Mouse (Mus musculus): ENCODE measurements around the gene Mcur1. TPM values are rescaled to one million over a fixed set of nuclear protein-coding genes. Genes with fewer than 3 reads are reported as not detected.

The Mcur1 gene
- polyA plus RNA-seq, 2 experiments, result 18.1 to 19.7 TPM

DNA sequence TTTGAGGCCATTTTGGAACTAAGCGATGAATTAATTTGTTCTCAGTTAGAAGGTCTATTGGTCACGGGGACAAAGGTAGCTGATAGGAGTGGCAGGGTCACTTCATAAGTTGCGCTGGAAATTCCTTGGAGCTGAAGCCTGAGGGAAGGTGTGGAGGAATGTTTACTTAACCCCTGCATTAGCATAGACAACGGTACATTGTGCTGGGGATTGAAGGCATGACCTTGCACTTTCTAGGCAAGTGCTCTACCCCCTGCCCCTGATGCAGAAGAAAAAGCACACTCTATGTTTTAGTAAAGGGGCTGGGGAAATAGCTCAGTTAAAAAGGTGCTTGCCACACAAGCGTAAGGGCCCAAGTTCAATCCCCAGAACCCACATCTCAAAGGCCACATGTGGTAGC, 33.7 kb downstream of the Mcur1 start:
- TF ChIP-seq POLR2A (IDR thresholded peaks at IDR 0.05; ENCODE audit: borderline replicate concordance, extremely low read depth, insufficient read depth, insufficient read length), result no peak
- Histone ChIP-seq H3K27me3 (ENCODE audit: control insufficient read depth, insufficient read depth, low read length) (no peaks in the 10 kb centered on the region), H3K4me3 (replicated peaks; ENCODE audit: low read length) (no peak overlapping the region), H3K27ac (replicated peaks; ENCODE audit: low read depth, low read length) (no peak overlapping the region), H3K9me3 (ENCODE audit: control insufficient read depth, low read length) (no peaks in the 10 kb centered on the region), H3K4me1 (ENCODE audit: control insufficient read depth, insufficient read depth, low read length) (peaks cover 30% of the 10 kb centered on the region), H3K9ac (ENCODE audit: low read depth, low read length, severe bottlenecking) (no peak overlapping the region), H3K36me3 (ENCODE audit: control insufficient read depth, insufficient read depth, low read length) (no peaks in the 10 kb centered on the region), H3K4me2 (replicated peaks; ENCODE audit: low read depth, low read length, severe bottlenecking) (no peak overlapping the region)
- WGBS, result 79% methylated on average over 5 of the region's 5 CpGs
- no peak for DNase-seq (ENCODE audit: low spot score)
- no peak for ATAC-seq (ENCODE audit: low FRiP score, low read depth)

DNA sequence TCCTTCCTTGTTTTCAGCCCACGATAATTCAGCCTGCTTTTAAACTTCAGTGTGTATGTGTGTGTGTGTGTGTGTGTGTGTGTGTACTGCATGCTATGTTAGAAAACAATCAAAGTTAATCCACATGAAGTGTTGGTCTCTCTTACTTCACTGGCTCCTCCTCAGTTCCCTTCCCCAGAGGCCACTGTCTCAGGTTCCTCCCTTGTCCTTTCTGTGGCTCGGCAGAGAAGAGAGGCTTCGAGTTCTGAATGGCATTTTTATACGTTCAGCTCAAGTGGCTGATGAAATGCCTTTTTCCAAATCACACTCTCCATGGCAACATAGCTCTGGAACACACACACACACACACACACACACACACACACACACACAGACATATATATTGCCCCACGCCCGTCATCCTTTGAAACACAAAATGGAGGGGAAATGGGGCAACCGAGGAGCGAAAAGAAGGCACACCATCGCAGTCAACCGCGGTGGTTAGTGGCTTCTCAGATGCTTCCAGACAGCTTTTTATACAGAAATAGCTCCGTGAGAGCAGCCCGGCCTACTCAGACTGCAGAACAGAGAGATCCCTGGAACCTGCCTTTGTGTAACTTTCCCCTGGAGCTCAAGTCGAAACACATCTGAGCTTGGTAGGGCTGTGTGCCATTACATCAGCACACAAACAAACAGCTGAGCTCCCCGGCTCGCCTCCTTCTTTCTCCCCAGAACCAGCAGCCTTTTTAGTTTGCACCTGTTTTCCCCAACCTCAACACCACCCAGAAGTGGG, 34.4 kb downstream of the Mcur1 start:
- Histone ChIP-seq H3K27me3 (ENCODE audit: control insufficient read depth, insufficient read depth, low read length) (no peaks in the 10 kb centered on the region), H3K9ac (ENCODE audit: low read depth, low read length, severe bottlenecking) (no peak overlapping the region), H3K4me3 (replicated peaks; ENCODE audit: low read length) (no peak overlapping the region), H3K27ac (replicated peaks; ENCODE audit: low read depth, low read length) (peak overlapping the region; percentile 72), H3K9me3 (ENCODE audit: control insufficient read depth, low read length) (no peaks in the 10 kb centered on the region), H3K4me1 (ENCODE audit: control insufficient read depth, insufficient read depth, low read length) (peaks cover 23% of the 10 kb centered on the region), H3K4me2 (replicated peaks; ENCODE audit: low read depth, low read length, severe bottlenecking) (no peak overlapping the region), H3K36me3 (ENCODE audit: control insufficient read depth, insufficient read depth, low read length) (no peaks in the 10 kb centered on the region)
- ATAC-seq (ENCODE audit: low FRiP score, low read depth) (peak; percentile 52; the same call in 1 of the 2 replicates), DNase-seq (ENCODE audit: low spot score) (no peak)
- WGBS, result 58% methylated on average over 16 of the region's 16 CpGs
- no peak for TF ChIP-seq POLR2A (IDR thresholded peaks at IDR 0.05; ENCODE audit: borderline replicate concordance, extremely low read depth, insufficient read depth, insufficient read length)

GRCm38 (mm10) chr13:43524491-43525362, 35.3 kb downstream of the Mcur1 start:
- peak overlapping the region; percentile 72; the same call in 1 of the 2 replicates for H3K27ac ChIP-seq (replicated peaks; ENCODE audit: low read depth, low read length)
- DNase-seq (ENCODE audit: low spot score), result peak; percentile 54
- WGBS, result 70% methylated on average over 16 of the region's 16 CpGs
- H3K4me2 ChIP-seq (replicated peaks; ENCODE audit: low read depth, low read length, severe bottlenecking), result no peak overlapping the region
- H3K36me3 ChIP-seq (ENCODE audit: control insufficient read depth, insufficient read depth, low read length), result no peaks in the 10 kb centered on the region
- ATAC-seq (ENCODE audit: low FRiP score, low read depth), result peak; percentile 48; the same call in 1 of the 2 replicates
- no peak overlapping the region for H3K9ac ChIP-seq (ENCODE audit: low read depth, low read length, severe bottlenecking)
- no peaks in the 10 kb centered on the region for H3K9me3 ChIP-seq (ENCODE audit: control insufficient read depth, low read length)
- H3K27me3 ChIP-seq (ENCODE audit: control insufficient read depth, insufficient read depth, low read length), result no peaks in the 10 kb centered on the region
- TF ChIP-seq POLR2A (IDR thresholded peaks at IDR 0.05; ENCODE audit: borderline replicate concordance, extremely low read depth, insufficient read depth, insufficient read length), result no peak
- no peak overlapping the region for H3K4me3 ChIP-seq (replicated peaks; ENCODE audit: low read length)
- peaks cover 17% of the 10 kb centered on the region for H3K4me1 ChIP-seq (ENCODE audit: control insufficient read depth, insufficient read depth, low read length)

DNA sequence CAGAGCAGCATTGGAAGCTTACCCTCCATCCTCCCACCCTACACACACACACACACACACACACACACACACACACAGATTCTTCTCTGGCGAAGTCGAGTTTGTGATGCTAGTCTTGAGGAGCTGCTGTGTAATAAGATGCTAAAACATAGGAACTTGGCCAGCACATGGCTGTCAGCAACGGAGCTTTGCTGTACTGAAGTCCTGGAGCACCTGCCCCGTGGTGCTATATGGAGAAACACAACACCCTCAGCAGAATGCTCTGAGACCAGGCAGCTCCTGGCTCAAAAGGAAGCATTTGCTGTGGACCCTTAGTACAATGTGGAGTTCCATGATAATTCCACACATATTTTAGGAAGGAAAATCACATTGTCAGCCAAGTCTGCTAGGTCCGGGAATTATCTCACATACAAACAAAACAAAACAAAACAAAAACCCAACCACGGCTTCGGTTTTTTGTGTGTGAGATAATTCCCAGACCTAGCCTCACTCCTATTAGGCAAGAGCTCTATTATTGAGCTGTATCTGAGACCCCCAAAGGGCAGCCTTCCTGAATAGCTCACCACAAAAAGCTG, 36.0 kb downstream of the Mcur1 start:
- Histone ChIP-seq H3K4me1 (ENCODE audit: control insufficient read depth, insufficient read depth, low read length) (peaks cover 17% of the 10 kb centered on the region), H3K27me3 (ENCODE audit: control insufficient read depth, insufficient read depth, low read length) (no peaks in the 10 kb centered on the region), H3K36me3 (ENCODE audit: control insufficient read depth, insufficient read depth, low read length) (no peaks in the 10 kb centered on the region), H3K9ac (ENCODE audit: low read depth, low read length, severe bottlenecking) (no peak overlapping the region), H3K27ac (replicated peaks; ENCODE audit: low read depth, low read length) (0 out of 2 replicates have a peak overlapping the region, but pooled peaks have one; percentile 55), H3K9me3 (ENCODE audit: control insufficient read depth, low read length) (no peaks in the 10 kb centered on the region), H3K4me3 (replicated peaks; ENCODE audit: low read length) (no peak overlapping the region), H3K4me2 (replicated peaks; ENCODE audit: low read depth, low read length, severe bottlenecking) (no peak overlapping the region)
- no peak for TF ChIP-seq POLR2A (IDR thresholded peaks at IDR 0.05; ENCODE audit: borderline replicate concordance, extremely low read depth, insufficient read depth, insufficient read length)
- ATAC-seq (ENCODE audit: low FRiP score, low read depth) (peak; percentile 25; the same call in 1 of the 2 replicates), DNase-seq (ENCODE audit: low spot score) (peak; percentile 45)
- 77% methylated on average over 7 of the region's 7 CpGs for WGBS

DNA sequence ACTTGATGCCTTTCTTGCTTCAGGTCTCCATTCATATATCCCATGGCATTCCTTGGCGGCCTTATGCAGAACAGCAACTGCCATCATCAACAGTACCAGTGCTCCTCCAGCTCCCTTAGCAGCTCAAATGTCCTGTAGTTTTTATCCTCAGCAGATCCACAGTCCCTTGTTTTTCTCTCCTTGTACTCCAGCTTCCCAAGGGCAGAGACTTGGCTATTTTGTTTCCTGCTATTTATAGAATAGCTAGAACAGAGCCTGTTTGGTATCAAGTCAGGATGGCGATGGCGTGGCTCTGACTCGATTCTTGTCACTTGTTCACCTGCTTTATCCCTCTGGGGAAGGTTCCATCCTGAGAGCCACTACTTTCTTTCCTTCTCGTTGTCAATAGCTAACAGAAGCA, 38.1 kb downstream of the Mcur1 start:
- Histone ChIP-seq H3K9ac (ENCODE audit: low read depth, low read length, severe bottlenecking) (no peak overlapping the region), H3K4me1 (ENCODE audit: control insufficient read depth, insufficient read depth, low read length) (peaks cover 17% of the 10 kb centered on the region), H3K36me3 (ENCODE audit: control insufficient read depth, insufficient read depth, low read length) (no peaks in the 10 kb centered on the region), H3K27ac (replicated peaks; ENCODE audit: low read depth, low read length) (no peak overlapping the region), H3K9me3 (ENCODE audit: control insufficient read depth, low read length) (no peaks in the 10 kb centered on the region), H3K4me2 (replicated peaks; ENCODE audit: low read depth, low read length, severe bottlenecking) (no peak overlapping the region), H3K27me3 (ENCODE audit: control insufficient read depth, insufficient read depth, low read length) (no peaks in the 10 kb centered on the region), H3K4me3 (replicated peaks; ENCODE audit: low read length) (no peak overlapping the region)
- ATAC-seq (ENCODE audit: low FRiP score, low read depth), result no peak
- no peak for TF ChIP-seq POLR2A (IDR thresholded peaks at IDR 0.05; ENCODE audit: borderline replicate concordance, extremely low read depth, insufficient read depth, insufficient read length)
- DNase-seq (ENCODE audit: low spot score), result no peak
- 85% methylated on average over 5 of the region's 5 CpGs for WGBS

All from limb, embryonic 14.5 days (tissue).